Mouse (Mus musculus): Measurements from ENCODE around the gene Marc1.

Gene Marc1

DNA sequence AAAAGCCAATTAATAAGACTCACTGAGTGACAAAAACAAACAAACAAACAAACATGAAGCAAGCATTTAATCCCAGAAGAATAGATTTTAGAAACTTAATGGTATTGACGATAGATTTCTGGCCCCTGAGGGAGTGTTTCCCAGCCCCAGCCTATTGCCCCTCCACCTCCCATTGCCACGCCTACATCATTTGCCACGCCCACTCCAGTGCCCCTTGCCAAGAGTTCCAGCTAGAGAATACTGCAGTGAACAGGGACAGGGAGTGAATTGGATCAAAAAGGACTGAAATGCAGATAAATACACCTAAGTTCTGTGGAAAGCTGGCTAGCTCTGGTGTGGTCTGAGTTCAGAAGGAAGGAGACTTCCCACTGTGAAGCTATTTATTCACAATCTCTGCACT lies 47.2 kb downstream of the Marc1 start:
- no peak for DNase-seq (ENCODE audit: low spot score in 2 of 2)

DNA sequence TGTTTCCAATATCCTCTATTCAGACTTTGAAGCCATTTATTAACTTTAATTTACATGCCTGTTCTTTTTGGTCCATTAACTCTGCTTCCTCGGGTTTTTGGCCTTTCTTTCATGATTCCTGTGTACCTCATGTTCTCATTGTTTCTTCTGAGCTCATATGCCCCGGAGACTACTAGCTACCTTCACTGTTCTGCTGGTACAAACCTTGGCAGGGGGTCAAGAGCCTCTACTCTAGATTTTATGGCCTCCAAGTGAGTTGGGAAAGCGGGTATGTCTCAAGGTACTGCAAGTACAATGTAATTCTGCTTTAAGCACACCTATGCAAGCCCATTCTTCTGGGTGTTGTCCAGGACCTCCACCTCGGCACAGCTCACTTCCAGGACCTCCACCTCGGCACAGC lies 48.2 kb downstream of the Marc1 start:
- no peak for DNase-seq (ENCODE audit: low spot score in 2 of 2)

DNA sequence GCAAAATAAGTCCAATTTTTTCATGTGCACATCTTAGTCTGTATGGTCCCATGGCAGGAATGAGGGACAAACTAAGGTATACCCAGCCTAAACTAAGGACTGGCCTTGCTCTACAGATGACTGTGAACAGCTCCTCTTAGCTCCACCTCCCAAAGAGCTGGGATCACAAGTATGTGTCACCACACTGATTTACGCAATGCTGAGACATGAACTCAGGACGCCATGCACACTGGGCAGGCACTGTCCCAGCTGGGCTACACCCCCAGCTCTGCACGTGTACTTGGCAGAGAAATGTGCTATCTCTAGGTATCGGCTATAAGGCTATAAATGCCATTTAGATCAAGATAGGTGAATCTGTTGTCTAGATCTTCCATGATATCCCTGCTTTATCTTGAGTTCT lies 49.1 kb downstream of the Marc1 start:
- DNase-seq (ENCODE audit: low spot score in 2 of 2), result no peak

DNA sequence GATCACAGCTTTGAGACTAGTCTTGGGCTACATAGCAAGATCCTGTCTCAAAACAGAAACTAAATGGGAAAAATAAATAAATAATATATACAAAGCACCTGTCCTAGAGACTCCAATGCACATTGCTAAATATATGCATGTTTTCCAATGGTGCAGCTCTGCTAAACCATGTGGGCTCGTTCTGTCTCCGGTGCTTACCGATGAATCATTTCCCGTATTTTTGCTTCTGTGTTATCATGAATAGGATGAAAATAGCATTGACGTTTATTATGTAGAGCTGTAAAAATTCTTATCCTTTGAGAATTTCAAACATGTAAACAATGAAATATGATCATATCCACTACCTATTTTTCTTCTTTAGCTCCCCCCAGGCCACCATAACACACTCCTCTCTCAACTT lies 58.4 kb downstream of the Marc1 start:
- DNase-seq (ENCODE audit: low spot score in 2 of 2), result no peak

DNA sequence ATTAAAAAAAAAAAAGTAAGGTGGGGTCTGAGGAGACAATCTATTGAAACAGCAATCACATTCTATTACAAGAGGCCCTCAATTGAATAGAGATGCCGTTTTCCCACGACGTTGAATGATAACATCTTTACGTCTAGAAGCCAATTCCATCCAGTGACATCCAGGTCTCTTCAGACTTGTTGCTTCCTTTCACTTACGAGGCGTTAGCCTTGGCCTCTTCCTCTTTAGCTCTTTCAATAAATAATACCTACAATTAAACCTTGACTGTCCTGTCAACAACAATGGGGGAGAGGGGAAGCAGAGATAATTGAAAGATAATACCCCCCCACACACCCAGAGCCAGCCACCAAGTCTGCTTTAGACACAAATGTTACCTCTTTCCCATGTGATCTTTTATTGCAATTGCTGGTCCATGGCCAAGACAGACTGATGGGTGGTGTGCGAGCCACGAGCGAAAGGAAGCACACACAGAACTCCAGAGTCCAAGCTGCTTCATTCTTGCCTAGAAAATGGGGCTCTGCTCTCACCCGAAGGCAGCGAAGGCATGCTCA lies 60.9 kb downstream of the Marc1 start:
- DNase-seq (ENCODE audit: low spot score in 2 of 2), result no peak

DNA sequence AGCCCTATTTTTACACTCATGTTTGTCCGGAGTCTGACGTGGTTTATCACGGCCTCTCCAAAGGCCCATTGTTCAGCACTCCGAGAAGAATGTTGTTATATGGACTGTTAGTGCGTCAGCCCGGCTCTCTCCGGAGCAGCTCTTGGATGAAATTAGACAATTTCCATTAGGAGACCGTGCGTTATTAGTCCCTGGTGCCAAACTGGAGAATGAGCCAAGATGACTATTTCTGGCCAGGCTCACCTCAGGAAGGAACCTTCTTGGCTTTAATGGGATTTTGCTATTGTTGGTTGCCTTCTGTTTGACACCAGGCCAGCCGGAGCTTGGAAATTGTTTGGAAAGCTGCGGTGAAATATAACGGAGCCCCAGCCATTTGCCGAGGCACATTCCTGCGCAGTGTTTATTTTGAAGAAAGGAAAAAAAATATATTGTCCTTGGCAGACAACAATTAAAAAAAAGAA lies 62.4 kb downstream of the Marc1 start:
- no peak for DNase-seq (ENCODE audit: low spot score in 2 of 2)

DNA sequence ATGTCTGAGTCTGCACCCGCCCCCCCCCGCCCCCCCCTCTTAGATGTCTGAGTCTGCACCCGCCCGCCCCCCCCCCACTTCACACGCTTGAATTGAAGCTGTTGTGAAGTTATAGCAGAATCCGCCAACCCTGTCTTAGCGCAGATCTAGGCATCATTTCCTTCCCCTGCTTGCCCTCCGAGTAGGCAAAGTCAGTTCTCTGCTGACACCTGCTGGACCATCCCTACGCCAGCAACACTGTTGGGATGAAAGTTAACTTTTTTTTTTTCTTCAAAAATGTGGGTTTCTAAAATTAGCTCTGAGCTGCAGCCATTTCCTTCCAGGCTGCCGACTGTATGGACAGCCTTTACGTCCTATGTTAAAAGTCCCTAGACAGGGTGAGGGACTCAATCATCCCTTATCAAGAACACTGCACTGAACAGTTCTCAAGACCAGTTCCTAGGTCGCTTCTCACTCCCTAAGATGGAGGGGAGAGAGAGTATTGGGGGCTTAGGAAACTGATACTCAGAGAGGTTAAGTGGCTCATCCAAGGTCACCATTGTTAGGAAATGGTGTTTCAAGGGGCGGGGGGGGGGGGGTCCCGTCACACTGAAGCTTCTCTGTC lies 73.1 kb downstream of the Marc1 start:
- peak in 1 of 2 experiments; percentile 28 for DNase-seq (ENCODE audit: low spot score in 2 of 2)

DNA sequence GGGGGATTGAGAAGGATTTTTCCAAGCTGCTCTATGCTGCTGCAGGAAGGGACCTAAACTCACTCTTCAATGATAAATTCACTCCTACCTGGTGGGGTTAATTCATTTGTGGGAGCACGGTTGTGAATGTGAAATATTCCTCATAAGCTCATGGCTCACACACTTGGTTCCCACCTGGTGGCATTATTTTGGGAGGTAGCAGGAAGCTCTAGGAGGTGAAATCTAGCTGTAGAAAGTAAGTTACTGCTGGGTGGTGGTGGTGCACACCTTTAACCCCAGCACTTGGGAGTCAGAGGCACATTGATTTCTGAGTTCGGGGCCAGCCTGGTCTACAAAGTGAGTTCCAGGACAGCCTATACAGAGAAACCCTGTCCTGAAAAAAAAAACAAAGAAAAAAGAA lies 73.9 kb downstream of the Marc1 start:
- no peak for DNase-seq (ENCODE audit: low spot score in 2 of 2)
